Mouse (Mus musculus): ENCODE measurements at regions not wholly inside any gene's neighbourhood (a gene's known extent, or its start where the extent isn't known, plus 50 kb on each side); places are given as distances from the start of the nearest gene placed in this dataset.

DNA sequence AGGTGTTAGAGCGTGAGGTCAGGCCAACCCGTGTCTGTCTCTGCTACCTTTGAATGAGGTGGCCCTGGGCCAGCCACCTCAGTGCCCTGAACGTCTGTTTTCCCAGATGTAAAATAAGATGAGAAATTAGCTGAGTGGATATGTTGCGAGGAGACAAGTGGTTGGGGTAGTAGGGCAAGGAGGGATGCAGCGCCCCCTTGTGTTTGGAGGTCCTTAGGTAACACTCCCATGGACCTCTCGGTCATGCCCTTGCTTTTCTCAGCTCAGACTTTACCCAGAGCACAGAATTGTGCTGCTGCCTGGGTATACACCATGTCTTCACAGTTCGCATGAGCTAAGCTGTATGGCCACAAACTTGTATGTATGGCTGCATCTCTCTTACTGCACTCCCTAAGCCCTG, 401.0 kb downstream of the Vrk1 start:
- TF ChIP-seq POLR2A (IDR thresholded peaks at IDR 0.05; ENCODE audit: borderline replicate concordance, insufficient read depth, low read length) = no peak
- no peak for TF ChIP-seq CTCF (IDR thresholded peaks at IDR 0.05; ENCODE audit: borderline replicate concordance, insufficient read depth, low read depth, low read length)

Measured in cerebellum, adult 2 months (tissue).